Mouse (Mus musculus): ENCODE results near the gene Gatad2a.

The Gatad2a gene

GRCm38 (mm10) chr8:69995776-69996588 lies at the start of gene Gatad2a:
Gene Gatad2a, minus strand, starts transcription at chr8:69996384.
- ChIA-PET POLR2A (interaction anchor here (0.6 to 12.8 kb wide), 64 partner anchors 9 to 664 kb away, joined by 3 to 201 read pairs (median 5); partner anchors contain the start of genes Ndufa13 (in 3 of the 4), Tssk6 (in 3 of the 4), Yjefn3 (in 3 of the 4) and Slc25a42 (in 2 of the 4)), CTCF (interaction anchor here in 1 of 4 experiments (0.6 to 2.3 kb wide), 4 partner anchors 77 to 262 kb away, joined by 3 to 13 read pairs (median 4); no protein-coding TSS in a partner anchor)

GRCm38 (mm10) chr8:70043996-70044395 lies 47.8 kb upstream of the Gatad2a start:
- POLR2A ChIA-PET, result interaction anchor here in 1 of 4 experiments (0.5 to 1.5 kb wide), 3 partner anchors 8 to 138 kb away, joined by 3 to 4 read pairs (median 4); no protein-coding TSS in a partner anchor

GRCm38 (mm10) chr8:70042583-70043455 lies 46.6 kb upstream of the Gatad2a start, which contains the start of the genes Mau2 and Sugp1:
Gene Mau2, minus strand, starts transcription at chr8:70042734.
Gene Sugp1, plus strand, starts transcription at chr8:70042813.
- POLR2A ChIA-PET, result interaction anchor here in 3 of 4 experiments (0.5 to 3.4 kb wide), 50 partner anchors 9 to 483 kb away, joined by 3 to 31 read pairs (median 4); partner anchors contain the start of genes Mef2b (in 1 of the 3), Nr2c2ap (in 1 of the 3), Slc25a42 (in 1 of the 3) and Tm6sf2 (in 1 of the 3)
- CTCF ChIA-PET, result interaction anchor here in 1 of 4 experiments (0.5 kb wide), 1 partner anchor 922 kb away, joined by 3 read pairs; no protein-coding TSS in a partner anchor

More at GRCm38 (mm10) chr8:70043996-70044395, 47.8 kb upstream of the Gatad2a start:
- CTCF ChIA-PET, result no interaction called here

- CTCF ChIA-PET, result interaction anchor here in 2 of 4 experiments (0.5 to 0.6 kb wide), 4 partner anchors 38 to 921 kb away, joined by 3 to 7 read pairs (median 5); no protein-coding TSS in a partner anchor
- POLR2A ChIA-PET, result interaction anchor here in 3 of 4 experiments (0.6 to 3.4 kb wide), 61 partner anchors 8 to 502 kb away, joined by 3 to 31 read pairs (median 4); partner anchors contain the start of genes Slc25a42 (in 2 of the 3), Gm20422 (in 1 of the 3), Mef2b (in 1 of the 3) and Tm6sf2 (in 1 of the 3)
Measured at GRCm38 (mm10) chr8:70041885-70042546, 45.8 kb upstream of the Gatad2a start.

- CTCF ChIA-PET, result interaction anchor here in 1 of 4 experiments (0.6 to 0.7 kb wide), 2 partner anchors 13 to 161 kb away, joined by 3 read pairs; no protein-coding TSS in a partner anchor
- POLR2A ChIA-PET, result interaction anchor here in 2 of 4 experiments (0.8 to 1.5 kb wide), 7 partner anchors 9 to 134 kb away, joined by 3 to 5 read pairs (median 4); no protein-coding TSS in a partner anchor
Measured at GRCm38 (mm10) chr8:70037994-70038393, 41.8 kb upstream of the Gatad2a start.

GRCm38 (mm10) chr8:70030255-70030654 lies 34.1 kb upstream of the Gatad2a start:
- ChIA-PET POLR2A (interaction anchor here in 2 of 4 experiments (0.6 to 2.8 kb wide), 8 partner anchors 10 to 141 kb away, joined by 3 to 10 read pairs (median 6); partner anchors contain the start of genes Mau2 (in 2 of the 2) and Sugp1 (in 2 of the 2)), CTCF (interaction anchor here in 1 of 4 experiments (0.6 kb wide), 1 partner anchor 163 kb away, joined by 4 read pairs; no protein-coding TSS in a partner anchor)

GRCm38 (mm10) chr8:70026151-70026550 lies 30.0 kb upstream of the Gatad2a start:
- ChIA-PET POLR2A (interaction anchor here in 2 of 4 experiments (1.6 to 2.6 kb wide), 5 partner anchors 8 to 107 kb away, joined by 3 to 12 read pairs (median 6); partner anchors contain the start of genes Mau2 (in 1 of the 2) and Sugp1 (in 1 of the 2)), CTCF (no interaction called here)

GRCm38 (mm10) chr8:70023596-70023995 lies 27.4 kb upstream of the Gatad2a start:
- ChIA-PET CTCF (interaction anchor here in 2 of 4 experiments (0.9 to 1.3 kb wide), 4 partner anchors 10 to 133 kb away, joined by 3 to 4 read pairs (median 4); no protein-coding TSS in a partner anchor), POLR2A (interaction anchor here in 3 of 4 experiments (0.7 to 3.6 kb wide), 14 partner anchors 10 to 120 kb away, joined by 3 to 13 read pairs (median 4); partner anchors contain the start of genes Mau2 (in 3 of the 3), Sugp1 (in 3 of the 3) and Gatad2a (in 1 of the 3))

- ChIA-PET POLR2A (interaction anchor here in 2 of 4 experiments (1.4 to 2.6 kb wide), 2 partner anchors 9 to 14 kb away, joined by 5 to 10 read pairs; no protein-coding TSS in a partner anchor), CTCF (no interaction called here)
Measured at GRCm38 (mm10) chr8:70015017-70015416, 18.8 kb upstream of the Gatad2a start.

- ChIA-PET CTCF (interaction anchor here in 3 of 4 experiments (0.8 to 3.8 kb wide), 9 partner anchors 9 to 348 kb away, joined by 3 to 25 read pairs (median 4); no protein-coding TSS in a partner anchor), POLR2A (interaction anchor here in 3 of 4 experiments (0.6 to 5.4 kb wide), 31 partner anchors 9 to 296 kb away, joined by 3 to 33 read pairs (median 4); partner anchors contain the start of genes Gatad2a (in 1 of the 3), Slc25a42 (in 1 of the 3) and Tm6sf2 (in 1 of the 3))
Measured at GRCm38 (mm10) chr8:70012763-70013162, 16.6 kb upstream of the Gatad2a start.

GRCm38 (mm10) chr8:70012350-70012749 lies 16.2 kb upstream of the Gatad2a start:
- POLR2A ChIA-PET, result interaction anchor here in 3 of 4 experiments (0.6 to 5.4 kb wide), 25 partner anchors 8 to 296 kb away, joined by 3 to 33 read pairs (median 4); partner anchors contain the start of genes Gatad2a (in 1 of the 3), Slc25a42 (in 1 of the 3) and Tm6sf2 (in 1 of the 3)
- CTCF ChIA-PET, result interaction anchor here in 2 of 4 experiments (0.6 to 3.8 kb wide), 8 partner anchors 10 to 348 kb away, joined by 3 to 25 read pairs (median 4); no protein-coding TSS in a partner anchor

GRCm38 (mm10) chr8:70010796-70011195 lies 14.6 kb upstream of the Gatad2a start:
- ChIA-PET CTCF (interaction anchor here in 3 of 4 experiments (0.6 to 3.8 kb wide), 3 partner anchors 8 to 196 kb away, joined by 3 to 25 read pairs (median 3); no protein-coding TSS in a partner anchor), POLR2A (interaction anchor here (0.6 to 5.4 kb wide), 10 partner anchors 9 to 386 kb away, joined by 3 to 33 read pairs (median 4); partner anchors contain the start of gene Zfp868 (in 1 of the 4))

- POLR2A ChIA-PET, result interaction anchor here in 1 of 4 experiments (1.5 kb wide), 1 partner anchor 86 kb away, joined by 10 read pairs; no protein-coding TSS in a partner anchor
- CTCF ChIA-PET, result interaction anchor here in 1 of 4 experiments (0.7 kb wide), 1 partner anchor 13 kb away, joined by 4 read pairs; no protein-coding TSS in a partner anchor
Measured at GRCm38 (mm10) chr8:70005178-70005577, 9.0 kb upstream of the Gatad2a start.

- POLR2A ChIA-PET, result interaction anchor here in 3 of 4 experiments (0.8 to 12.8 kb wide), 18 partner anchors 8 to 379 kb away, joined by 3 to 201 read pairs (median 5); partner anchors contain the start of genes Mau2 (in 1 of the 3), Sugp1 (in 1 of the 3) and Zfp868 (in 1 of the 3)
- CTCF ChIA-PET, result interaction anchor here in 3 of 4 experiments (0.7 to 5.5 kb wide), 10 partner anchors 8 to 162 kb away, joined by 3 to 116 read pairs (median 5); no protein-coding TSS in a partner anchor
Measured at GRCm38 (mm10) chr8:70004345-70004744, 8.2 kb upstream of the Gatad2a start.

GRCm38 (mm10) chr8:70003204-70003657 lies 7.0 kb upstream of the Gatad2a start:
- ChIA-PET POLR2A (interaction anchor here (0.6 to 12.8 kb wide), 43 partner anchors 9 to 575 kb away, joined by 3 to 201 read pairs (median 4); partner anchors contain the start of genes Mau2 (in 1 of the 4), Sugp1 (in 1 of the 4), Tssk6 (in 1 of the 4) and Zfp868 (in 1 of the 4)), CTCF (interaction anchor here (0.5 to 5.5 kb wide), 34 partner anchors 9 to 755 kb away, joined by 3 to 116 read pairs (median 4); partner anchors contain the start of genes Tm6sf2 (in 1 of the 4) and Zfp868 (in 1 of the 4))
